Mouse (Mus musculus): ENCODE results near the gene Kif21b.

GRCm38 (mm10) chr1:136149702-136150101, 18.5 kb downstream of the Kif21b start:
- TF ChIP-seq CTCF (IDR thresholded peaks at IDR 0.05; ENCODE audit: borderline replicate concordance, control insufficient read depth, extremely low read depth, insufficient read depth, low read length, poor library complexity) (no peak), POLR2A (IDR thresholded peaks at IDR 0.05; ENCODE audit: control insufficient read depth, extremely low read depth, insufficient read depth, low read length, poor library complexity) (no peak)

Data from thymus, adult 2 months (tissue).